Mouse (Mus musculus): Measurements from ENCODE around the gene Cfc1. TPM values are rescaled to one million over a fixed set of nuclear protein-coding genes. Genes with fewer than 3 reads are reported as not detected.
A peak's percentile ranks its signal among the peaks of the same experiment; 100 is the strongest.

Gene Cfc1
- polyA plus RNA-seq, 1 experiment from 2014 or later: 0.17 TPM

DNA sequence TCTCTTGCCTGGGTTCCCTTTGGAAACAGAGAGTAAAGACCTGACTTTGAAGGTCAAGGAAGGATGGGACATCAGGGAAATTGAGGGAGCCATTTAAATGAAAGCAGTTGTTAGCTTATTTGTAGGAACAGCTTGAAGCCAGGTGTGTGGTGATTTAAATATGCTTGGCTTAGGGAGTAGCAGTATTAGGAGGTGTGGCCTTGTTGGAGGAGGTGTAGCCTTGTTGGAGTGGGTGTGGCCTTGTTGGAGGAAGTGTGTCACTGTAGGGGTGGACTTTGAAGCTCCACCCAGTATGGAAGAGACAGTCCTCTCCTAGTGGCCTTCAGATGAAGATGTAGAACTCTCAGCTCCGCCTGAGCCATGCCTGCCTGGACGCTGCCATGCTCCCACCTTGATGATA is 34.4 kb downstream of the Cfc1 start:
- H3K4me1 ChIP-seq (ENCODE audit: control insufficient read depth, insufficient read depth, low read length): no peaks in the 10 kb centered on the region
- no peak overlapping the region for H3K27ac ChIP-seq (ENCODE audit: low read depth, low read length)
- no peak overlapping the region for H3K4me2 ChIP-seq (ENCODE audit: low read length)
- no peaks in the 10 kb centered on the region for H3K36me3 ChIP-seq (ENCODE audit: control insufficient read depth, insufficient read depth, low read length)
- DNase-seq (ENCODE audit: low spot score) (no peak), ATAC-seq (no peak)
- no peaks in the 10 kb centered on the region for H3K9me3 ChIP-seq (replicated peaks; ENCODE audit: control insufficient read depth, low read length)
- H3K27me3 ChIP-seq (replicated peaks; ENCODE audit: control insufficient read depth, insufficient read depth, low read length): no peaks in the 10 kb centered on the region
- no peak overlapping the region for H3K9ac ChIP-seq (ENCODE audit: low read length)
- no peak overlapping the region for H3K4me3 ChIP-seq (ENCODE audit: low read depth, low read length)
- WGBS: 85% methylated on average over 2 of the region's 2 CpGs

DNA sequence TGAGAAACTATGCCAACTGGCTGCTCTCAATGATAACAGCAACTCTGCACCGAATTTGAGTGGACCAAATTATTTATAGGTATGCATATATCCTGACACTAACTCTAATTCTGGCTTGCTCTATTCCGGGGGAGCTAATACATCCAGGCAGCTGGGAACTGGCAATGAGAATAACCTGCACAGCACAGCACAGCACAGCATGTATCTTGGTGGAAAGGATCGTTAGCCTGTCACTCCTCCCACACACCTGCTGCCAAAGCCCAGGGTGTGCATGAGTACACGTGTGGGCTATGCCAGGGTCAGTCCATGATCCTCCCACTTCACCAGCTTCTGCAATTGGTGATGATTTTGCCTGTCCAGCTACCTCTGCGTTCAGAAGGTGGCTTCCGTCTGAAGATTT is 36.0 kb downstream of the Cfc1 start:
- no peak for ATAC-seq
- Histone ChIP-seq H3K27me3 (replicated peaks; ENCODE audit: control insufficient read depth, insufficient read depth, low read length) (no peaks in the 10 kb centered on the region), H3K9me3 (replicated peaks; ENCODE audit: control insufficient read depth, low read length) (no peaks in the 10 kb centered on the region), H3K27ac (ENCODE audit: low read depth, low read length) (no peak overlapping the region), H3K36me3 (ENCODE audit: control insufficient read depth, insufficient read depth, low read length) (no peaks in the 10 kb centered on the region), H3K9ac (ENCODE audit: low read length) (no peak overlapping the region), H3K4me2 (ENCODE audit: low read length) (no peak overlapping the region), H3K4me1 (ENCODE audit: control insufficient read depth, insufficient read depth, low read length) (no peaks in the 10 kb centered on the region), H3K4me3 (ENCODE audit: low read depth, low read length) (no peak overlapping the region)
- WGBS: 70% methylated on average over 6 of the region's 6 CpGs
- DNase-seq (ENCODE audit: low spot score): no peak

DNA sequence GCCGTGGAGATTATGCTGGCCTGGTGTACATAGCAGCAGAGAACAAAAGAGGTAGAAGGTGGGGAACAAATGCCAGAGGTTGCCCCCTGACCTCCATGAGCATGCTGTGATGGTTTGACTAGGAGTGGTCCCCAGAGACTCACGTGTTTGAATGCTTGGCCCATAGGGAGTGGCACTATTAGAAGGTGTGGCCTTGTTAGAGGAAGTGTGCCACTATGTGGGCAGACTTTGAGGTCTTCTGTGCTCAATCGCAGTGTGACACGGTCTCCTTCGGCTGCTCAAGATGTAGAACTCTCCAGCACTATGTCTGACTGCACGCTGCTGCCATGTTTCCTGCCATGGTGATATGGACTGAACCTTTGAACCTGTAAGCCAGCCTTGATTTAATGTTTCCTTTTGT is 37.8 kb downstream of the Cfc1 start:
- WGBS: 86% methylated on average over 6 of the region's 6 CpGs
- no peaks in the 10 kb centered on the region for H3K9me3 ChIP-seq (replicated peaks; ENCODE audit: control insufficient read depth, low read length)
- H3K4me1 ChIP-seq (ENCODE audit: control insufficient read depth, insufficient read depth, low read length): no peaks in the 10 kb centered on the region
- no peaks in the 10 kb centered on the region for H3K27me3 ChIP-seq (replicated peaks; ENCODE audit: control insufficient read depth, insufficient read depth, low read length)
- no peak overlapping the region for H3K9ac ChIP-seq (ENCODE audit: low read length)
- no peak overlapping the region for H3K4me2 ChIP-seq (ENCODE audit: low read length)
- no peak overlapping the region for H3K27ac ChIP-seq (ENCODE audit: low read depth, low read length)
- no peaks in the 10 kb centered on the region for H3K36me3 ChIP-seq (ENCODE audit: control insufficient read depth, insufficient read depth, low read length)
- ATAC-seq (no peak), DNase-seq (ENCODE audit: low spot score) (no peak)
- H3K4me3 ChIP-seq (ENCODE audit: low read depth, low read length): no peak overlapping the region

DNA sequence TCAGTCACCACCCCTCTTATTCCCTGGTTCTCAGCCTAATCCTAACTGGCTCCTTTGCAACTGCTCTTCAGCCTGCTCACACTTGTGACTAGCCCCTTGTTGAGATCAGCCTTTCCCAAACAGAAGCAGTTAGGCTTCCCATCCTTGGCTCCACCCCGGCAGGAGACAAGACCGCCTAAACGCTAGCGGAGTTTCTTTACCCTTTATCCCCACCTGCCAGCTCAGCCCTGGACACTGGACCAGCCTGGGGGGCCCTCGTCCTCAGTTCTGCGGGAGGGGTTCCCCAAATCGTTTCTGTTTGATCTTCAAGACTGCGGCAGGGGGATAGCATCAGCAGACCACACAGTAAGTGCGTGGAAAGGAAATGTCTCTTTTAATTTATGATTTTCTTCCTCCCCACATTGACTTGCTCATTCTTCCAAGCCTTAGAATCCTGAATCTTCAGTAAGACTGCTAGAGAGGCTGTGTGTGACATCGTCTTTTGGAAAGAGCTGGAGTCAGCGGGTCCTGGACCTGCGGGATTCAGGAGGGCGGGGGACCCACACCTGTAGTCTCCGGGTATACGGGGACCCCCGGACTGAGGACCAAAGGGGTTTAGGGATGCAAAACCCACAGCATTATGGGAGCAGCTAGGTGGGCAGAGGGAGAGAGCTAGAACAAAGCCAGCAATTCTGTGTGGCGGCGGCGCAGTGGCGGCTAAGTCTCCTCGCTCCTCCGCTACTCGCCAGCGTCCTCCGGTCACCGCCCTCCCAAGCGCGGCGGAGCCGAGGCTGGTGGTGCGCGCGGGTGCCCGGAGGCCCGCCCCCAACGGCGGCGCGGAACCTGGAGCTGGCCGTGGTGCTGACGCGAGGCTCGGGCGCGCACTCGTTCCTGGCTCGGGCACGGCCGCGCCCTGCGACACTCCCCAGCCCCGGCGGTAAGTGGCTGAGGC is 43.7 kb downstream of the Cfc1 start, which contains the start of gene Amer3:
Amer3 (plus strand) TSS at position 807 of the 931 bp plus-strand sequence.
- Histone ChIP-seq H3K36me3 (ENCODE audit: control insufficient read depth, insufficient read depth, low read length) (no peaks in the 10 kb centered on the region), H3K27me3 (replicated peaks; ENCODE audit: control insufficient read depth, insufficient read depth, low read length) (no peaks in the 10 kb centered on the region; the same call in 1 of the 2 replicates), H3K4me1 (ENCODE audit: control insufficient read depth, insufficient read depth, low read length) (peaks cover 11% of the 10 kb centered on the region), H3K9me3 (replicated peaks; ENCODE audit: control insufficient read depth, low read length) (no peaks in the 10 kb centered on the region), H3K4me3 (ENCODE audit: low read depth, low read length) (peak within 1 kb of the TSS; percentile 40), H3K27ac (ENCODE audit: low read depth, low read length) (peak within 1 kb of the TSS; percentile 81), H3K4me2 (ENCODE audit: low read length) (peak within 1 kb of the TSS; percentile 68), H3K9ac (ENCODE audit: low read length) (peak within 1 kb of the TSS; percentile 64)
- WGBS: under 1% methylated on average over 53 of the region's 53 CpGs
- DNase-seq (ENCODE audit: low spot score) (peak; percentile 86), ATAC-seq (peak; percentile 89)

- no peak for DNase-seq (ENCODE audit: low spot score)
- peak overlapping the region; percentile 81 for H3K27ac ChIP-seq (ENCODE audit: low read depth, low read length)
Measured at GRCm38 (mm10) chr1:34579782-34580356, 44.4 kb downstream of the Cfc1 start.

GRCm38 (mm10) chr1:34582218-34582617 is 46.8 kb downstream of the Cfc1 start:
- no peak overlapping the region for H3K4me2 ChIP-seq (ENCODE audit: low read length)
- H3K9ac ChIP-seq (ENCODE audit: low read length): no peak overlapping the region

More at GRCm38 (mm10) chr1:34579782-34580356, 44.4 kb downstream of the Cfc1 start:
- Histone ChIP-seq H3K9me3 (replicated peaks; ENCODE audit: control insufficient read depth, low read length) (no peaks in the 10 kb centered on the region), H3K27me3 (replicated peaks; ENCODE audit: control insufficient read depth, insufficient read depth, low read length) (no peaks in the 10 kb centered on the region; the same call in 1 of the 2 replicates), H3K4me1 (ENCODE audit: control insufficient read depth, insufficient read depth, low read length) (peaks cover 14% of the 10 kb centered on the region), H3K4me2 (ENCODE audit: low read length) (peak overlapping the region; percentile 68), H3K9ac (ENCODE audit: low read length) (peak overlapping the region; percentile 64), H3K36me3 (ENCODE audit: control insufficient read depth, insufficient read depth, low read length) (no peaks in the 10 kb centered on the region), H3K4me3 (ENCODE audit: low read depth, low read length) (peak overlapping the region; percentile 40)
- peak; percentile 66 for ATAC-seq
- 1% methylated on average over 18 of the region's 18 CpGs for WGBS

GRCm38 (mm10) chr1:34583821-34584263 is 48.4 kb downstream of the Cfc1 start:
- H3K36me3 ChIP-seq (ENCODE audit: control insufficient read depth, insufficient read depth, low read length): peaks cover 19% of the 10 kb centered on the region
- no peak overlapping the region for H3K4me3 ChIP-seq (ENCODE audit: low read depth, low read length)
- H3K9ac ChIP-seq (ENCODE audit: low read length): no peak overlapping the region
- no peak overlapping the region for H3K4me2 ChIP-seq (ENCODE audit: low read length)
- H3K4me1 ChIP-seq (ENCODE audit: control insufficient read depth, insufficient read depth, low read length): peaks cover 14% of the 10 kb centered on the region
- H3K9me3 ChIP-seq (replicated peaks; ENCODE audit: control insufficient read depth, low read length): no peaks in the 10 kb centered on the region
- WGBS: 6% methylated on average over 4 of the region's 4 CpGs
- no peak overlapping the region for H3K27ac ChIP-seq (ENCODE audit: low read depth, low read length)
- ATAC-seq: peak; percentile 77
- H3K27me3 ChIP-seq (replicated peaks; ENCODE audit: control insufficient read depth, insufficient read depth, low read length): no peaks in the 10 kb centered on the region; the same call in 1 of the 2 replicates
- peak; percentile 92 for DNase-seq (ENCODE audit: low spot score)

More at GRCm38 (mm10) chr1:34582218-34582617, 46.8 kb downstream of the Cfc1 start:
- 75% methylated on average over 6 of the region's 6 CpGs for WGBS
- H3K4me1 ChIP-seq (ENCODE audit: control insufficient read depth, insufficient read depth, low read length): peaks cover 14% of the 10 kb centered on the region
- H3K4me3 ChIP-seq (ENCODE audit: low read depth, low read length): no peak overlapping the region
- no peak overlapping the region for H3K27ac ChIP-seq (ENCODE audit: low read depth, low read length)
- ATAC-seq (no peak), DNase-seq (ENCODE audit: low spot score) (no peak)
- H3K27me3 ChIP-seq (replicated peaks; ENCODE audit: control insufficient read depth, insufficient read depth, low read length): no peaks in the 10 kb centered on the region; the same call in 1 of the 2 replicates
- H3K36me3 ChIP-seq (ENCODE audit: control insufficient read depth, insufficient read depth, low read length): peaks cover 4% of the 10 kb centered on the region; the same call in 1 of the 2 replicates
- H3K9me3 ChIP-seq (replicated peaks; ENCODE audit: control insufficient read depth, low read length): no peaks in the 10 kb centered on the region

DNA sequence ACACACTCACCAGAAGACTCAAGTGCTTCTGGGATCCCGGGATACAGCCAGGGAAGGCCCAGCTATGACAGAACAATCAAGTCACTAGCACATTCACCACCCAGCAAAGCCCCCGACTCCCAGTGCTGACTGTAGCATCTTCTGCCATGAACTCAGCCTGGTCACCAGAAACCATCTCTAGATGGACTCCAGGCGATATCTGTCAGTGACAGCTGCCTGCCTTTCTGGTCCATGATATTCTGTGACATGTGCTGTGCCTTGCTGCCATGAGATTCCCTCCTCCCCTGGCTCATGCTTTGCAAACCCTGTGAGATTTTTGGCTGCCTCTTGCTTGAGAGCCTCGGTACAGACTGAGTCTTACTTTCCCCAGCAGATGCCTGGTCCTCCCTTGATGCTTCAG is 49.3 kb downstream of the Cfc1 start:
- H3K27ac ChIP-seq (ENCODE audit: low read depth, low read length): no peak overlapping the region
- no peak overlapping the region for H3K4me3 ChIP-seq (ENCODE audit: low read depth, low read length)
- no peak overlapping the region for H3K4me2 ChIP-seq (ENCODE audit: low read length)
- peaks cover 25% of the 10 kb centered on the region for H3K36me3 ChIP-seq (ENCODE audit: control insufficient read depth, insufficient read depth, low read length)
- ATAC-seq (no peak), DNase-seq (ENCODE audit: low spot score) (peak; percentile 17)
- 76% methylated on average over 4 of the region's 4 CpGs for WGBS
- no peaks in the 10 kb centered on the region for H3K27me3 ChIP-seq (replicated peaks; ENCODE audit: control insufficient read depth, insufficient read depth, low read length)
- no peaks in the 10 kb centered on the region for H3K9me3 ChIP-seq (replicated peaks; ENCODE audit: control insufficient read depth, low read length)
- no peak overlapping the region for H3K9ac ChIP-seq (ENCODE audit: low read length)
- H3K4me1 ChIP-seq (ENCODE audit: control insufficient read depth, insufficient read depth, low read length): peaks cover 14% of the 10 kb centered on the region

All from forebrain, embryonic 14.5 days (tissue).